Mouse (Mus musculus): ENCODE measurements around the gene Faim. TPM values are rescaled to one million over a fixed set of nuclear protein-coding genes. Genes with fewer than 3 reads are reported as not detected.

Faim gene
- total and polyA plus RNA-seq, 3 experiments = 24.0 to 86.6 (median 24.7) TPM

DNA sequence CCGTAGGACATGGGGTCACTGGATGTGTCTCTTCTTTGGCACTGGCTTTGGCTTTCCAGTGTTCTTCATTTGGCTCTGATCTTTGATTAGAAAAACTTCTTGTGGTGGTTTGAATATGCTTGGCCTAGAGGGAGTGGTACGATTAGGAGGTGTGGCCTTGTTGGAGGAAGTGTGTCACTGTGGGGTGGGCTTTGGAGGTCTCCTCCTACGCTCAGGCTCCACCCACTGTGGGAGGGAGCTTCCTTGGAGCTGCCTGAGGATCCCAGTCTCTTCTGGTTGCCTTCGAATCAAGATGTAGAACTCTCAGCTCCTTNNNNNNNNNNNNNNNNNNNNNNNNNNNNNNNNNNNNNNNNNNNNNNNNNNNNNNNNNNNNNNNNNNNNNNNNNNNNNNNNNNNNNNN is 35.6 kb downstream of the Faim start:
- DNase-seq (ENCODE audit: low spot score) = no peak

DNA sequence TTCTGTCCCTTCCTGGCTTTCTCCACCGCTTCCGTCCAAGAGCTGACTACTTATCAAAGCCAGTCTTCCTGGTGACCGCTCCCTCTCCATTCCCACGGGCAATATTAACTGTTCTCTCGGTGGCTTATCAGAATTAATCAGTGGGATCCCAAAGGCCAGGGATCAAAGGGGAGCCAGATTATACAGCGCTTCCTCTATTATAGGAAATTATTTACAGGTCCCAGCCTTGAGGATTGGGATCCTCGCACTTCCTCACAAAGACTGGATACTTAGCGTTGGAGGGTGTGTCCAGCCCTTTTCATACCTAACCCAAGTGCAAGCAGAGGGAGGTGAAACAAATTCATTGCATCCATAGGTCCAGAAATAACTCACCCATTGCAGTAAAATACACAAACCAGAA is 45.9 kb downstream of the Faim start:
- H3K27me3 ChIP-seq (ENCODE audit: insufficient read depth, low read length) = peaks cover 10% of the 10 kb centered on the region
- no peak overlapping the region for H3K4me3 ChIP-seq (ENCODE audit: low read depth, low read length)
- ATAC-seq (ENCODE audit: extremely low read depth, insufficient number of reproducible peaks, low FRiP score, poor library complexity, severe bottlenecking) = no peak
- no peak for TF ChIP-seq GATA2 (IDR thresholded peaks at IDR 0.05; ENCODE audit: borderline replicate concordance, low read depth, low read length)
- TF ChIP-seq GATA1 (IDR thresholded peaks at IDR 0.05; ENCODE audit: borderline replicate concordance, low read length) = no peak
- no peak for TF ChIP-seq CTCF (IDR thresholded peaks at IDR 0.05; ENCODE audit: low read depth, low read length)
- TF ChIP-seq TAL1 (conservative IDR thresholded peaks at IDR 0.05; ENCODE audit: low read depth, low read length) = no peak
- no peak for TF ChIP-seq POLR2AphosphoS5 (IDR thresholded peaks at IDR 0.05; ENCODE audit: insufficient replicate concordance, low read depth, low read length)
- DNase-seq (ENCODE audit: low spot score) = no peak
- H3K36me3 ChIP-seq (replicated peaks) = peaks cover 17% of the 10 kb centered on the region
- H3K9me3 ChIP-seq (replicated peaks) = no peaks in the 10 kb centered on the region
- H3K4me1 ChIP-seq (ENCODE audit: insufficient read depth, low read depth, low read length) = peaks cover 15% of the 10 kb centered on the region

More for the DNA sequence above, 35.6 kb downstream of the Faim start:
- no peaks in the 10 kb centered on the region for H3K9me3 ChIP-seq (replicated peaks)
- no peaks in the 10 kb centered on the region for H3K36me3 ChIP-seq (replicated peaks)
- ATAC-seq (ENCODE audit: extremely low read depth, insufficient number of reproducible peaks, low FRiP score, poor library complexity, severe bottlenecking) = no peak
- H3K27me3 ChIP-seq (ENCODE audit: insufficient read depth, low read length) = peaks cover 12% of the 10 kb centered on the region; the same call in 1 of the 2 replicates
- TF ChIP-seq GATA2 (IDR thresholded peaks at IDR 0.05; ENCODE audit: borderline replicate concordance, low read depth, low read length) (no peak), GATA1 (IDR thresholded peaks at IDR 0.05; ENCODE audit: borderline replicate concordance, low read length) (no peak), CTCF (IDR thresholded peaks at IDR 0.05; ENCODE audit: low read depth, low read length) (no peak)
- H3K4me1 ChIP-seq (ENCODE audit: insufficient read depth, low read depth, low read length) = no peaks in the 10 kb centered on the region
- H3K4me3 ChIP-seq (ENCODE audit: low read depth, low read length) = no peak overlapping the region

DNA sequence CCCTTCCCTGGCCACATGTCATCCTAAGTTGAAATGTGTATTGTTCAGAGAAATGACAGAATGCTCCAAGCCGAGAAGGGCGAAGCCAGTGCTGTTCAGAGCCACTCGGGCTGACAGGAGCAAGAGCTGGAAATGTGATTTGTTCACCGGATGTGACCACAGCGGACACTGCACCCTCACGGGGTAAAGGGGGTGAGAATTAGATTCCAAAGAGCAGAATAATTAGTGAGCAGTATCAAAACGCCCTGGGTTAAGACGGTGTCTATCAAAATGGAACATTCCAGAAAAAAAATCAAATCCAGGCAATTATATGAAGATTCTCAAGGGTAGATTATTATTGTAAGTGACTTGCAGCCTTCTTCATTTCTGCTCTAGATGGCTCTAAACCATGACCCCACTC is 47.9 kb downstream of the Faim start:
- Histone ChIP-seq H3K4me3 (ENCODE audit: low read depth, low read length) (no peak overlapping the region), H3K4me1 (ENCODE audit: insufficient read depth, low read depth, low read length) (peaks cover 21% of the 10 kb centered on the region), H3K27me3 (ENCODE audit: insufficient read depth, low read length) (peaks cover 5% of the 10 kb centered on the region), H3K9me3 (replicated peaks) (no peaks in the 10 kb centered on the region), H3K36me3 (replicated peaks) (peaks cover 34% of the 10 kb centered on the region)
- TF ChIP-seq POLR2AphosphoS5 (IDR thresholded peaks at IDR 0.05; ENCODE audit: insufficient replicate concordance, low read depth, low read length) = no peak
- ATAC-seq (ENCODE audit: extremely low read depth, insufficient number of reproducible peaks, low FRiP score, poor library complexity, severe bottlenecking) (no peak), DNase-seq (ENCODE audit: low spot score) (no peak)

DNA sequence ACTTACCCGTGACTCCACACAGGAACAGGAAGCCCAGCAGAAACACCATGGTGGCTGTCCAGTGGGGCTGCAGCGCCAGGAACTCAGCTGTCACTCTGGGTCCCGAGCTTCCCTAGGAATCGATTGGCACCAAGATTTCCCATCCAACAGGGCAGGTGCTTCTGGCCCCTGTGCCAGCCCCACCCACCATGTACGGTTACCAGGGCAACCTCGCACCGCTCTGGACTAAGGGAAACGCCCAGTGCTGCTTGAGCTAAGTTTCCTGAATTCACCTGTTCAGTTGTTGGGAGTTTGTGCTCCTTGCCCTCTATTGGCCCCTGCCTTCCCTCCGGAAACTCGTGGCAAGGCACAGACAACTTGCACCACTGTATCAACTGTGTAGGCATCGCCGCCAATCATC is 49.4 kb downstream of the Faim start, which contains the start of gene Gm1123:
TSS of gene Gm1123 (minus strand) at position 141 of the 400 bp plus-strand sequence.
- TF ChIP-seq TAL1 (conservative IDR thresholded peaks at IDR 0.05; ENCODE audit: low read depth, low read length) (no peak), POLR2AphosphoS5 (IDR thresholded peaks at IDR 0.05; ENCODE audit: insufficient replicate concordance, low read depth, low read length) (no peak), GATA2 (IDR thresholded peaks at IDR 0.05; ENCODE audit: borderline replicate concordance, low read depth, low read length) (no peak), GATA1 (IDR thresholded peaks at IDR 0.05; ENCODE audit: borderline replicate concordance, low read length) (no peak), CTCF (IDR thresholded peaks at IDR 0.05; ENCODE audit: low read depth, low read length) (no peak)
- DNase-seq (ENCODE audit: low spot score) = no peak
- no peak for ATAC-seq (ENCODE audit: extremely low read depth, insufficient number of reproducible peaks, low FRiP score, poor library complexity, severe bottlenecking)
- Histone ChIP-seq H3K36me3 (replicated peaks) (peaks cover 47% of the 10 kb centered on the region), H3K9me3 (replicated peaks) (no peaks in the 10 kb centered on the region), H3K27me3 (ENCODE audit: insufficient read depth, low read length) (peaks cover under 1% of the 10 kb centered on the region; the same call in 1 of the 2 replicates), H3K4me3 (ENCODE audit: low read depth, low read length) (no peak within 1 kb of the TSS), H3K4me1 (ENCODE audit: insufficient read depth, low read depth, low read length) (peaks cover 21% of the 10 kb centered on the region)

DNA sequence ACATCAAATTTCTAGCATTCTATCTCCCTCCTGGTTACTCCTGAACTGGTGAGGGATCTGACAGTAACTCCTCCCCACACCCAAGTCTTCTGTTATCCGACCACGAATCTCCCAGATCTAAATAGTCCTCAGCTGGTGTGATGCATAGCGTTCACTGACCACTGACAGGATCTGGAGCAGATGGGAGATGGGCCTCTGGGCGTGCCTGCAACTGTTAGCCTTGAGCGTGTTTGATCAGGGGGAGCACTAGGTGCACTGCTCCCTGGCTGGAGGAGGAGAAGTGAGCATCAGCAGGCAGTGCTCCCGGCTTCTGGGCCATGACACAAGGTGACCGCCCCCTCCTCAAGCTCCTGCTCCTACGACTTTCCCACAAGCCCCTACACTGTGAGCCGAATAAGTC is 55.8 kb downstream of the Faim start:
- TF ChIP-seq CTCF (IDR thresholded peaks at IDR 0.05; ENCODE audit: low read depth, low read length) = no peak
- TF ChIP-seq POLR2AphosphoS5 (IDR thresholded peaks at IDR 0.05; ENCODE audit: insufficient replicate concordance, low read depth, low read length) = no peak
- TF ChIP-seq GATA1 (IDR thresholded peaks at IDR 0.05; ENCODE audit: borderline replicate concordance, low read length) = no peak
- TF ChIP-seq GATA2 (IDR thresholded peaks at IDR 0.05; ENCODE audit: borderline replicate concordance, low read depth, low read length) = no peak
- TF ChIP-seq TAL1 (conservative IDR thresholded peaks at IDR 0.05; ENCODE audit: low read depth, low read length) = no peak
- Histone ChIP-seq H3K36me3 (replicated peaks) (peaks cover 88% of the 10 kb centered on the region), H3K9me3 (replicated peaks) (no peaks in the 10 kb centered on the region)

DNA sequence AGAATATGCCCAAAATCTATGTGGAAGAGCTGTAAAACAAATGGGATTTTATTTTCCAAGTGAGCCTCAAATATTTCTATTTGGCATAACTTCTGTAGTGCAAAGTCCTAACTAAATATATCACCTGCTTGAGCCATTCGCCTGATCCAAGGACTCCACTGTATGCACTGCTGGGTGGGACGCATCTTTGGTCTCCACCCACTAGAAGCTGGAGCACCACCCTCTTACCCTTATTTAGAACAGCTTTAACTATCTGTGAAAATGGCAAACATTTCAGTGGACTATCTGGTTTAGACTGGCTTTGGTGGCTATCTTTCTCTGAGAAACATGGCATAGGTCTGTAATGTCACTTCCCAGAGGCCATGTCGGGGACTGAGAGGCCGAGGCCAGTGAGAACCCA is 56.5 kb downstream of the Faim start:
- no peak for ATAC-seq (ENCODE audit: extremely low read depth, insufficient number of reproducible peaks, low FRiP score, poor library complexity, severe bottlenecking)
- Histone ChIP-seq H3K4me1 (ENCODE audit: insufficient read depth, low read depth, low read length) (peaks cover 5% of the 10 kb centered on the region; the same call in 1 of the 2 replicates), H3K27me3 (ENCODE audit: insufficient read depth, low read length) (no peaks in the 10 kb centered on the region), H3K4me3 (ENCODE audit: low read depth, low read length) (no peak overlapping the region), H3K36me3 (replicated peaks) (peaks cover 88% of the 10 kb centered on the region), H3K9me3 (replicated peaks) (no peaks in the 10 kb centered on the region)
- DNase-seq (ENCODE audit: low spot score) = no peak
- no peak for TF ChIP-seq POLR2AphosphoS5 (IDR thresholded peaks at IDR 0.05; ENCODE audit: insufficient replicate concordance, low read depth, low read length)
- no peak for TF ChIP-seq TAL1 (conservative IDR thresholded peaks at IDR 0.05; ENCODE audit: low read depth, low read length)
- no peak for TF ChIP-seq CTCF (IDR thresholded peaks at IDR 0.05; ENCODE audit: low read depth, low read length)
- TF ChIP-seq GATA2 (IDR thresholded peaks at IDR 0.05; ENCODE audit: borderline replicate concordance, low read depth, low read length) = no peak
- TF ChIP-seq GATA1 (IDR thresholded peaks at IDR 0.05; ENCODE audit: borderline replicate concordance, low read length) = no peak

More for the DNA sequence above, 55.8 kb downstream of the Faim start:
- ATAC-seq (ENCODE audit: extremely low read depth, insufficient number of reproducible peaks, low FRiP score, poor library complexity, severe bottlenecking) (no peak), DNase-seq (ENCODE audit: low spot score) (no peak)
- H3K4me1 ChIP-seq (ENCODE audit: insufficient read depth, low read depth, low read length) = peaks cover 11% of the 10 kb centered on the region; the same call in 1 of the 2 replicates
- H3K27me3 ChIP-seq (ENCODE audit: insufficient read depth, low read length) = no peaks in the 10 kb centered on the region
- H3K4me3 ChIP-seq (ENCODE audit: low read depth, low read length) = no peak overlapping the region

DNA sequence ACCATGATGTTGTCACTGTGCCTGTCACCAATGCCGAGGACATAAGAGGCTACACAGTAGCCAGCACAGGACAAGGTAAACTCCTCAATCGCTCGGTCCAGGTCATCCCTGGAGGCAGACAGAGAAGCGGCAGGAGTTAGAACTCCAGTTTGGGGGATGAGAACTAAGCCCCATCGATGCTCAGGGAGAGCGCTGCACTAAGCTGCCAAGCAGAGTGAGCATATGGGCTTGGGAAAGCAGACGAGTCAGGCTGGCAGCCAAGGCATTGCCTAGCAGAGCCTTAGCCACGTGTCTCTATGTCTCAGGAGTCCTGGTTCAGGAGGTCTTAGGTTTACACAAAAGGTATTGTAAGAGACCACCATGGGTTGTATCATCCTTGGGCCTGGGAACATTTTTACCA is 58.6 kb downstream of the Faim start:
- no peak for ATAC-seq (ENCODE audit: extremely low read depth, insufficient number of reproducible peaks, low FRiP score, poor library complexity, severe bottlenecking)
- Histone ChIP-seq H3K9me3 (replicated peaks) (no peaks in the 10 kb centered on the region), H3K4me1 (ENCODE audit: insufficient read depth, low read depth, low read length) (peaks cover 5% of the 10 kb centered on the region; the same call in 1 of the 2 replicates), H3K27me3 (ENCODE audit: insufficient read depth, low read length) (no peaks in the 10 kb centered on the region), H3K4me3 (ENCODE audit: low read depth, low read length) (no peak overlapping the region), H3K36me3 (replicated peaks) (peaks cover 88% of the 10 kb centered on the region)
- TF ChIP-seq GATA1 (IDR thresholded peaks at IDR 0.05; ENCODE audit: borderline replicate concordance, low read length) (no peak), CTCF (IDR thresholded peaks at IDR 0.05; ENCODE audit: low read depth, low read length) (no peak), POLR2AphosphoS5 (IDR thresholded peaks at IDR 0.05; ENCODE audit: insufficient replicate concordance, low read depth, low read length) (no peak), GATA2 (IDR thresholded peaks at IDR 0.05; ENCODE audit: borderline replicate concordance, low read depth, low read length) (no peak), TAL1 (conservative IDR thresholded peaks at IDR 0.05; ENCODE audit: low read depth, low read length) (no peak)
- DNase-seq (ENCODE audit: low spot score) = no peak
